Mouse (Mus musculus): ENCODE results near the gene Litaf. TPM values are rescaled to one million over a fixed set of nuclear protein-coding genes. Genes with fewer than 3 reads are reported as not detected.
"Not testable (repeated sequence)": the region's sequence is repeated elsewhere in the genome, so short reads cannot be mapped to it uniquely, and the experiment has no call there.

The Litaf gene
- polyA plus RNA-seq, 1 experiment from 2014 or later, result 96.0 TPM

DNA sequence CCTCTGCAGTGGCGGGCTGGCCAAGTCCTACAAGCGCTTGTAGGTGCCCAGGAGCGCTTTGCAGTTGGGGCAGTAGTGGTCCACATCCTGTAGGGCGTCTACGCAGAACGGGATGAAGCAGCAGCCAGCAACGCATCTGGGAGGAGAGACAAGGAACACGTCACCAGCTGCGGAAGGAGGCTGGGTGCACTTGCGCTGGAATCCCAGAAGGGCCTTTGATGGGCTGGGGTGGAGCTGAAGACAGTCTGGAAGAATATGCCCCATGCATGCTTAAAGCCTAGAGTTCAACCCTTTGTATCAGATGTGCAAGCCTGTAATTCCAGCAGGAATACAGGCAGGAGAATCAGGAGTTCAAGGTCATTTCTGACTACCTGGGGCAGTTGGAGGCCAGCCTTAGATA is 105.0 kb downstream of the Litaf start:
- 92% methylated on average over 10 of the region's 10 CpGs for whole genome bisulfite sequencing
- H3K4me2 ChIP-seq, result no peak overlapping the region
- no peak overlapping the region for H3K9ac ChIP-seq
- H3K27ac ChIP-seq, result no peak overlapping the region
- ATAC-seq (ENCODE audit: insufficient read depth, low FRiP score, low read depth), result no peak
- peaks cover 35% of the 10 kb centered on the region for H3K36me3 ChIP-seq
- H3K4me3 ChIP-seq (replicated peaks), result no peak overlapping the region
- no peaks in the 10 kb centered on the region for H3K27me3 ChIP-seq (replicated peaks)
- H3K9me3 ChIP-seq, result no peaks in the 10 kb centered on the region
- no peaks in the 10 kb centered on the region for H3K4me1 ChIP-seq

- H3K4me1 ChIP-seq, result no peaks in the 10 kb centered on the region
- H3K9ac ChIP-seq, result no peak overlapping the region
- peaks cover 35% of the 10 kb centered on the region for H3K36me3 ChIP-seq
- H3K4me2 ChIP-seq, result no peak overlapping the region
- H3K27ac ChIP-seq, result no peak overlapping the region
- WGBS, result 70% methylated on average over 7 of the region's 7 CpGs
- H3K9me3 ChIP-seq, result no peaks in the 10 kb centered on the region
- no peak for ATAC-seq (ENCODE audit: insufficient read depth, low FRiP score, low read depth)
- no peak overlapping the region for H3K4me3 ChIP-seq (replicated peaks)
- no peaks in the 10 kb centered on the region for H3K27me3 ChIP-seq (replicated peaks)
These were observed 107.1 kb downstream of the Litaf start for GRCm38 (mm10) chr16:10958763-10959440.

GRCm38 (mm10) chr16:10958307-10958706 is 107.7 kb downstream of the Litaf start:
- not testable (repeated sequence) for ATAC-seq (ENCODE audit: insufficient read depth, low FRiP score, low read depth); H3K9ac ChIP-seq; H3K4me2 ChIP-seq; H3K9me3 ChIP-seq; H3K4me3 ChIP-seq (replicated peaks); H3K27me3 ChIP-seq (replicated peaks); H3K4me1 ChIP-seq; H3K27ac ChIP-seq
- 91% methylated on average over 12 of the region's 12 CpGs for WGBS
- H3K36me3 ChIP-seq, result peaks cover 32% of the 10 kb centered on the region

GRCm38 (mm10) chr16:10957794-10958193 is 108.2 kb downstream of the Litaf start:
- 71% methylated on average over 3 of the region's 3 CpGs for WGBS

GRCm38 (mm10) chr16:10956938-10957685 is 108.8 kb downstream of the Litaf start:
- WGBS, result 91% methylated on average over 8 of the region's 8 CpGs
- no peaks in the 10 kb centered on the region for H3K9me3 ChIP-seq
- no peak overlapping the region for H3K9ac ChIP-seq
- H3K4me2 ChIP-seq, result no peak overlapping the region
- peaks cover 26% of the 10 kb centered on the region for H3K36me3 ChIP-seq
- no peak overlapping the region for H3K27ac ChIP-seq
- no peaks in the 10 kb centered on the region for H3K4me1 ChIP-seq
- ATAC-seq (ENCODE audit: insufficient read depth, low FRiP score, low read depth), result no peak
- no peaks in the 10 kb centered on the region for H3K27me3 ChIP-seq (replicated peaks)
- H3K4me3 ChIP-seq (replicated peaks), result no peak overlapping the region

More at GRCm38 (mm10) chr16:10957794-10958193, 108.2 kb downstream of the Litaf start:
- H3K36me3 ChIP-seq, result peaks cover 27% of the 10 kb centered on the region
- no peak for ATAC-seq (ENCODE audit: insufficient read depth, low FRiP score, low read depth)
- no peak overlapping the region for H3K9ac ChIP-seq
- no peak overlapping the region for H3K4me3 ChIP-seq (replicated peaks)
- no peaks in the 10 kb centered on the region for H3K27me3 ChIP-seq (replicated peaks)
- H3K4me2 ChIP-seq, result no peak overlapping the region
- H3K9me3 ChIP-seq, result no peaks in the 10 kb centered on the region
- no peaks in the 10 kb centered on the region for H3K4me1 ChIP-seq
- H3K27ac ChIP-seq, result no peak overlapping the region

- peaks cover 8% of the 10 kb centered on the region; the same call in 1 of the 2 replicates for H3K36me3 ChIP-seq
- H3K4me3 ChIP-seq (replicated peaks), result no peak overlapping the region
- WGBS, result 77% methylated on average over 4 of the region's 4 CpGs
- no peaks in the 10 kb centered on the region for H3K4me1 ChIP-seq
- no peaks in the 10 kb centered on the region for H3K9me3 ChIP-seq
- no peak overlapping the region for H3K27ac ChIP-seq
- ATAC-seq (ENCODE audit: insufficient read depth, low FRiP score, low read depth), result no peak
- H3K4me2 ChIP-seq, result no peak overlapping the region
- H3K9ac ChIP-seq, result no peak overlapping the region
- no peaks in the 10 kb centered on the region for H3K27me3 ChIP-seq (replicated peaks)
These were observed 110.9 kb downstream of the Litaf start for GRCm38 (mm10) chr16:10955078-10955477.

- ATAC-seq (ENCODE audit: insufficient read depth, low FRiP score, low read depth), result no peak
- Histone ChIP-seq H3K9me3 (no peaks in the 10 kb centered on the region), H3K36me3 (no peaks in the 10 kb centered on the region), H3K9ac (no peak overlapping the region), H3K27me3 (replicated peaks) (no peaks in the 10 kb centered on the region), H3K27ac (no peak overlapping the region), H3K4me1 (no peaks in the 10 kb centered on the region), H3K4me3 (replicated peaks) (no peak overlapping the region), H3K4me2 (no peak overlapping the region)
- 94% methylated on average over 3 of the region's 3 CpGs for WGBS
These were observed 113.1 kb downstream of the Litaf start for GRCm38 (mm10) chr16:10952881-10953280.

- H3K36me3 ChIP-seq, result no peaks in the 10 kb centered on the region
- H3K9me3 ChIP-seq, result no peaks in the 10 kb centered on the region
- H3K4me3 ChIP-seq (replicated peaks), result no peak overlapping the region
- no peak for ATAC-seq (ENCODE audit: insufficient read depth, low FRiP score, low read depth)
- H3K4me2 ChIP-seq, result no peak overlapping the region
- no peaks in the 10 kb centered on the region for H3K27me3 ChIP-seq (replicated peaks)
- no peak overlapping the region for H3K27ac ChIP-seq
- 62% methylated on average over 2 of the region's 2 CpGs for WGBS
- H3K4me1 ChIP-seq, result no peaks in the 10 kb centered on the region
- no peak overlapping the region for H3K9ac ChIP-seq
These were observed 113.9 kb downstream of the Litaf start for GRCm38 (mm10) chr16:10952071-10952470.

GRCm38 (mm10) chr16:10951581-10951980 is 114.4 kb downstream of the Litaf start:
- H3K9me3 ChIP-seq, result no peaks in the 10 kb centered on the region
- H3K4me1 ChIP-seq, result no peaks in the 10 kb centered on the region
- H3K27me3 ChIP-seq (replicated peaks), result no peaks in the 10 kb centered on the region
- WGBS, result 19% methylated on average over 3 of the region's 3 CpGs
- H3K36me3 ChIP-seq, result no peaks in the 10 kb centered on the region
- H3K27ac ChIP-seq, result no peak overlapping the region
- H3K9ac ChIP-seq, result no peak overlapping the region
- no peak overlapping the region for H3K4me3 ChIP-seq (replicated peaks)
- ATAC-seq (ENCODE audit: insufficient read depth, low FRiP score, low read depth), result no peak
- H3K4me2 ChIP-seq, result no peak overlapping the region

DNA sequence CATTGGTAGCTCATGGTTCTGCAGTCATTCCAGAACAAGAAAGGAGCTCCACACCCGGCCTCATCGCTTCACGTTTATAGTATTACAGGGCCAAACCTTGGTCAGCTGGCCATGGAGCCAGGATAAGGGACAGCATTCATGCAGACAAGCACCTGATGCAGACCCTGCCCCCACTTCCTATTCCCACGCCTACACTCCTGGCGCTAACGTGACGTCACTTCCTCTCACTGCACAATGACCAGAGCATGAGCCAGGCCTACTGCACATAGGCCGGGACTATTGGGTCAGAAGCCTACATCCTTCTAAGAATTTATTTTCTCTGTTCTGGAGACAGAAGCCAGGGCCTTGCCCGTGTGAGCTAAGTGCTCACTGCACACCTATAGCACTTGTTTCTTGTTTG is 115.4 kb downstream of the Litaf start:
- Histone ChIP-seq H3K27me3 (replicated peaks) (no peaks in the 10 kb centered on the region), H3K4me3 (replicated peaks) (no peak overlapping the region), H3K27ac (no peak overlapping the region), H3K9ac (no peak overlapping the region), H3K4me1 (no peaks in the 10 kb centered on the region), H3K36me3 (no peaks in the 10 kb centered on the region), H3K4me2 (no peak overlapping the region), H3K9me3 (no peaks in the 10 kb centered on the region)
- 80% methylated on average over 9 of the region's 9 CpGs for WGBS
- ATAC-seq (ENCODE audit: insufficient read depth, low FRiP score, low read depth), result no peak

DNA sequence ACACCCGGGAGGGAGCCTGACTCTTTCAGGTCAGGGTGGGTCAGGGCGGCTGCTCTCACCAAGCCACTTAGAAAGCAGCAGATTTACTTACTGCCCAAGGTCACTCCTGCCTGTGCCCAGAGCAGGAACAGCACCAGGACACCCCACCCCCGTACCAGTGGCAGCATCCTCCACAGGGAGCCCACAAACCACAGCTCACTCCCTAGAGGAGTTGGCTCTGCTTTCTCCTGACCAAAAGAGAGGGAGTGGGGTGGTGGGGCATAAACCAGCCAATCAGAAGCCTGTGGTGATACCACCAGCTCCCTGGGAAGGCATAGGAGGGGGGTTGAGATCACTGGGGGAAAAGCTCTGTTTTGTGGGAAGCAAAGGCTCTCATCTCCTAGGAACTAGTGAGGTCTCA is 118.2 kb downstream of the Litaf start:
- no peak for ATAC-seq (ENCODE audit: insufficient read depth, low FRiP score, low read depth)
- Histone ChIP-seq H3K4me3 (replicated peaks) (no peak overlapping the region), H3K4me2 (no peak overlapping the region), H3K4me1 (no peaks in the 10 kb centered on the region), H3K27ac (no peak overlapping the region), H3K36me3 (no peaks in the 10 kb centered on the region), H3K27me3 (replicated peaks) (no peaks in the 10 kb centered on the region), H3K9ac (no peak overlapping the region), H3K9me3 (no peaks in the 10 kb centered on the region)
- WGBS, result 21% methylated on average over 3 of the region's 3 CpGs

- Histone ChIP-seq H3K4me3 (replicated peaks) (no peak overlapping the region), H3K9me3 (no peaks in the 10 kb centered on the region), H3K4me2 (no peak overlapping the region), H3K27me3 (replicated peaks) (no peaks in the 10 kb centered on the region), H3K27ac (no peak overlapping the region), H3K4me1 (no peaks in the 10 kb centered on the region), H3K36me3 (no peaks in the 10 kb centered on the region), H3K9ac (no peak overlapping the region)
- ATAC-seq (ENCODE audit: insufficient read depth, low FRiP score, low read depth), result no peak
- WGBS, result 66% methylated on average over 7 of the region's 7 CpGs
These were observed 120.4 kb downstream of the Litaf start for GRCm38 (mm10) chr16:10945381-10946127.

All from stomach, embryonic 15.5 days (tissue).